Mouse (Mus musculus): ENCODE measurements around the gene Gm2115. TPM values are rescaled to one million over a fixed set of nuclear protein-coding genes. Genes with fewer than 3 reads are reported as not detected.

The Gm2115 gene
- polyA plus RNA-seq, 1 experiment from 2014 or later = 0.97 TPM

GRCm38 (mm10) chr7:84605704-84606292 lies 77.0 kb downstream of the Gm2115 start:
- Histone ChIP-seq H3K4me3 (replicated peaks; ENCODE audit: low read depth, low read length) (peak overlapping the region; percentile 57), H3K36me3 (ENCODE audit: control insufficient read depth, insufficient read depth, low read length) (no peaks in the 10 kb centered on the region), H3K27me3 (ENCODE audit: control insufficient read depth, insufficient read depth, low read length) (no peaks in the 10 kb centered on the region), H3K4me2 (ENCODE audit: low read length) (peak overlapping the region; percentile 97), H3K4me1 (ENCODE audit: control insufficient read depth, insufficient read depth, low read length) (peaks cover 10% of the 10 kb centered on the region; the same call in 1 of the 2 replicates), H3K9me3 (ENCODE audit: control insufficient read depth, low read length) (no peaks in the 10 kb centered on the region), H3K27ac (replicated peaks; ENCODE audit: low read depth, low read length) (peak overlapping the region; percentile 41; the same call in 1 of the 2 replicates), H3K9ac (replicated peaks; ENCODE audit: low read length) (peak overlapping the region; percentile 76)
- ATAC-seq (ENCODE audit: low FRiP score, low TSS enrichment) = peak; percentile 80
- 2% methylated on average over 36 of the region's 36 CpGs for WGBS
- peak; percentile 57 for DNase-seq

- H3K9ac ChIP-seq (replicated peaks; ENCODE audit: low read length) = peak within 1 kb of the TSS; percentile 76
- no peaks in the 10 kb centered on the region for H3K27me3 ChIP-seq (ENCODE audit: control insufficient read depth, insufficient read depth, low read length)
- peak within 1 kb of the TSS; percentile 57 for H3K4me3 ChIP-seq (replicated peaks; ENCODE audit: low read depth, low read length)
- peak within 1 kb of the TSS; percentile 41; the same call in 1 of the 2 replicates for H3K27ac ChIP-seq (replicated peaks; ENCODE audit: low read depth, low read length)
- ATAC-seq (ENCODE audit: low FRiP score, low TSS enrichment) (no peak; the same call in none of the 2 replicates), DNase-seq (peak; percentile 37)
- H3K9me3 ChIP-seq (ENCODE audit: control insufficient read depth, low read length) = no peaks in the 10 kb centered on the region
- H3K36me3 ChIP-seq (ENCODE audit: control insufficient read depth, insufficient read depth, low read length) = no peaks in the 10 kb centered on the region
- peaks cover 10% of the 10 kb centered on the region; the same call in 1 of the 2 replicates for H3K4me1 ChIP-seq (ENCODE audit: control insufficient read depth, insufficient read depth, low read length)
- H3K4me2 ChIP-seq (ENCODE audit: low read length) = peak within 1 kb of the TSS; percentile 97
- WGBS = under 1% methylated on average over 10 of the region's 10 CpGs
Observed at GRCm38 (mm10) chr7:84606293-84606749, 77.6 kb downstream of the Gm2115 start, which contains the start of gene Fah. TSS of gene Fah (minus strand) at chr7:84606722.

- Histone ChIP-seq H3K9ac (replicated peaks; ENCODE audit: low read length) (no peak overlapping the region), H3K27me3 (ENCODE audit: control insufficient read depth, insufficient read depth, low read length) (no peaks in the 10 kb centered on the region), H3K9me3 (ENCODE audit: control insufficient read depth, low read length) (no peaks in the 10 kb centered on the region), H3K36me3 (ENCODE audit: control insufficient read depth, insufficient read depth, low read length) (peaks cover 2% of the 10 kb centered on the region; the same call in 1 of the 2 replicates), H3K4me2 (ENCODE audit: low read length) (no peak overlapping the region), H3K27ac (replicated peaks; ENCODE audit: low read depth, low read length) (no peak overlapping the region), H3K4me3 (replicated peaks; ENCODE audit: low read depth, low read length) (no peak overlapping the region), H3K4me1 (ENCODE audit: control insufficient read depth, insufficient read depth, low read length) (no peaks in the 10 kb centered on the region)
- 96% methylated on average over 1 of the region's 1 CpGs for WGBS
- ATAC-seq (ENCODE audit: low FRiP score, low TSS enrichment) (no peak), DNase-seq (no peak)
Observed at GRCm38 (mm10) chr7:84611609-84612008, 82.9 kb downstream of the Gm2115 start.

GRCm38 (mm10) chr7:84612445-84612844 lies 83.7 kb downstream of the Gm2115 start:
- WGBS = 94% methylated on average over 4 of the region's 4 CpGs
- ATAC-seq (ENCODE audit: low FRiP score, low TSS enrichment) = no peak
- no peak for DNase-seq

GRCm38 (mm10) chr7:84618951-84619350 lies 90.2 kb downstream of the Gm2115 start:
- Histone ChIP-seq H3K27ac (replicated peaks; ENCODE audit: low read depth, low read length) (no peak overlapping the region), H3K9ac (replicated peaks; ENCODE audit: low read length) (no peak overlapping the region), H3K4me3 (replicated peaks; ENCODE audit: low read depth, low read length) (no peak overlapping the region), H3K36me3 (ENCODE audit: control insufficient read depth, insufficient read depth, low read length) (peaks cover 26% of the 10 kb centered on the region), H3K4me1 (ENCODE audit: control insufficient read depth, insufficient read depth, low read length) (no peaks in the 10 kb centered on the region), H3K4me2 (ENCODE audit: low read length) (no peak overlapping the region), H3K27me3 (ENCODE audit: control insufficient read depth, insufficient read depth, low read length) (no peaks in the 10 kb centered on the region), H3K9me3 (ENCODE audit: control insufficient read depth, low read length) (no peaks in the 10 kb centered on the region)
- DNase-seq = no peak
- no peak for ATAC-seq (ENCODE audit: low FRiP score, low TSS enrichment)
- WGBS = 95% methylated on average over 2 of the region's 2 CpGs

More at GRCm38 (mm10) chr7:84612445-84612844, 83.7 kb downstream of the Gm2115 start:
- no peak overlapping the region for H3K9ac ChIP-seq (replicated peaks; ENCODE audit: low read length)
- H3K36me3 ChIP-seq (ENCODE audit: control insufficient read depth, insufficient read depth, low read length) = peaks cover 2% of the 10 kb centered on the region; the same call in 1 of the 2 replicates
- no peaks in the 10 kb centered on the region for H3K27me3 ChIP-seq (ENCODE audit: control insufficient read depth, insufficient read depth, low read length)
- no peak overlapping the region for H3K4me3 ChIP-seq (replicated peaks; ENCODE audit: low read depth, low read length)
- H3K4me1 ChIP-seq (ENCODE audit: control insufficient read depth, insufficient read depth, low read length) = no peaks in the 10 kb centered on the region
- no peak overlapping the region for H3K27ac ChIP-seq (replicated peaks; ENCODE audit: low read depth, low read length)
- H3K4me2 ChIP-seq (ENCODE audit: low read length) = no peak overlapping the region
- H3K9me3 ChIP-seq (ENCODE audit: control insufficient read depth, low read length) = no peaks in the 10 kb centered on the region

GRCm38 (mm10) chr7:84620956-84621355 lies 92.2 kb downstream of the Gm2115 start:
- DNase-seq (no peak), ATAC-seq (ENCODE audit: low FRiP score, low TSS enrichment) (no peak)
- no peak overlapping the region for H3K4me3 ChIP-seq (replicated peaks; ENCODE audit: low read depth, low read length)
- H3K4me2 ChIP-seq (ENCODE audit: low read length) = no peak overlapping the region
- H3K36me3 ChIP-seq (ENCODE audit: control insufficient read depth, insufficient read depth, low read length) = peaks cover 32% of the 10 kb centered on the region
- no peak overlapping the region for H3K27ac ChIP-seq (replicated peaks; ENCODE audit: low read depth, low read length)
- H3K27me3 ChIP-seq (ENCODE audit: control insufficient read depth, insufficient read depth, low read length) = no peaks in the 10 kb centered on the region
- no peak overlapping the region for H3K9ac ChIP-seq (replicated peaks; ENCODE audit: low read length)
- WGBS = 97% methylated on average over 3 of the region's 3 CpGs
- H3K9me3 ChIP-seq (ENCODE audit: control insufficient read depth, low read length) = no peaks in the 10 kb centered on the region
- no peaks in the 10 kb centered on the region for H3K4me1 ChIP-seq (ENCODE audit: control insufficient read depth, insufficient read depth, low read length)

- no peak for ATAC-seq (ENCODE audit: low FRiP score, low TSS enrichment)
- 98% methylated on average over 4 of the region's 4 CpGs for WGBS
- no peak for DNase-seq
Observed at GRCm38 (mm10) chr7:84623718-84624117, 95.0 kb downstream of the Gm2115 start.

GRCm38 (mm10) chr7:84631878-84632277 lies 103.1 kb downstream of the Gm2115 start:
- H3K36me3 ChIP-seq (ENCODE audit: control insufficient read depth, insufficient read depth, low read length) = peaks cover 15% of the 10 kb centered on the region
- no peak overlapping the region for H3K9ac ChIP-seq (replicated peaks; ENCODE audit: low read length)
- no peak for ATAC-seq (ENCODE audit: low FRiP score, low TSS enrichment)
- H3K4me1 ChIP-seq (ENCODE audit: control insufficient read depth, insufficient read depth, low read length) = no peaks in the 10 kb centered on the region
- no peak overlapping the region for H3K4me3 ChIP-seq (replicated peaks; ENCODE audit: low read depth, low read length)
- H3K27me3 ChIP-seq (ENCODE audit: control insufficient read depth, insufficient read depth, low read length) = no peaks in the 10 kb centered on the region
- no peak overlapping the region for H3K27ac ChIP-seq (replicated peaks; ENCODE audit: low read depth, low read length)
- H3K9me3 ChIP-seq (ENCODE audit: control insufficient read depth, low read length) = no peaks in the 10 kb centered on the region
- 94% methylated on average over 3 of the region's 3 CpGs for WGBS
- no peak overlapping the region for H3K4me2 ChIP-seq (ENCODE audit: low read length)
- DNase-seq = no peak

More at GRCm38 (mm10) chr7:84623718-84624117, 95.0 kb downstream of the Gm2115 start:
- no peak overlapping the region for H3K4me3 ChIP-seq (replicated peaks; ENCODE audit: low read depth, low read length)
- peaks cover 26% of the 10 kb centered on the region; the same call in 1 of the 2 replicates for H3K36me3 ChIP-seq (ENCODE audit: control insufficient read depth, insufficient read depth, low read length)
- no peak overlapping the region for H3K4me2 ChIP-seq (ENCODE audit: low read length)
- H3K9ac ChIP-seq (replicated peaks; ENCODE audit: low read length) = no peak overlapping the region
- H3K27me3 ChIP-seq (ENCODE audit: control insufficient read depth, insufficient read depth, low read length) = no peaks in the 10 kb centered on the region
- H3K9me3 ChIP-seq (ENCODE audit: control insufficient read depth, low read length) = no peaks in the 10 kb centered on the region
- H3K27ac ChIP-seq (replicated peaks; ENCODE audit: low read depth, low read length) = no peak overlapping the region
- no peaks in the 10 kb centered on the region for H3K4me1 ChIP-seq (ENCODE audit: control insufficient read depth, insufficient read depth, low read length)
